Mouse (Mus musculus) stomach, embryonic 14.5 days (tissue): ENCODE data around the gene Mbd6. TPM values are rescaled to one million over a fixed set of nuclear protein-coding genes. Genes with fewer than 3 reads are reported as not detected.
A peak's percentile ranks its signal among the peaks of the same experiment; 100 is the strongest.

Source experiments
- ATAC-seq: fragments of 200-750 bp; cut with Nextera tagmentation; 2 replicates; pipeline ENCODE4 v1.8.0; 2017; ENCODE audit warnings: low read depth, moderate TSS enrichment; ENCODE audit not compliant: insufficient number of reproducible peaks, insufficient read depth, low FRiP score
- H3K27ac ChIP-seq: fragments of 300-500 bp; sonication (generic); 2 replicates; pipeline ENCODE4 v1.5.1; 2014; ENCODE audit warnings: mild to moderate bottlenecking, low read length, moderate library complexity, mixed read lengths
- H3K27me3 ChIP-seq: fragments of 300-500 bp; sonication (generic); 2 replicates; pipeline ENCODE4 v1.6.1; 2014; ENCODE audit warnings: low read length, control low read depth, mixed read lengths; ENCODE audit not compliant: control insufficient read depth, insufficient read depth
- H3K36me3 ChIP-seq: fragments of 300-500 bp; sonication (generic); 2 replicates; pipeline ENCODE4 v1.6.1; 2014; ENCODE audit warnings: mild to moderate bottlenecking, control low read depth, low read length, moderate library complexity, mixed read lengths; ENCODE audit not compliant: control insufficient read depth, insufficient read depth
- H3K4me1 ChIP-seq: fragments of 300-500 bp; sonication (generic); 2 replicates; pipeline ENCODE4 v1.6.1; 2014; ENCODE audit warnings: low read length, control low read depth, mixed read lengths; ENCODE audit not compliant: control insufficient read depth, insufficient read depth
- H3K4me2 ChIP-seq: fragments of 300-500 bp; sonication (generic); replicated peaks from 2 replicates; pipeline ENCODE4 v1.6.1; 2014; ENCODE audit warnings: low read depth, low read length, control low read depth
- H3K4me3 ChIP-seq: fragments of 300-500 bp; sonication (generic); 2 replicates; pipeline ENCODE4 v1.5.1; 2014; ENCODE audit warnings: low read depth, low read length, control low read depth
- H3K9ac ChIP-seq: fragments of 300-500 bp; sonication (generic); replicated peaks from 2 replicates; pipeline ENCODE4 v1.6.1; 2014; ENCODE audit warnings: low read depth, mild to moderate bottlenecking, control low read depth, low read length, moderate library complexity, mixed read lengths
- H3K9me3 ChIP-seq: fragments of 300-500 bp; sonication (generic); 2 replicates; pipeline ENCODE4 v1.6.1; 2016; ENCODE audit warnings: low read depth, low read length, control low read depth; ENCODE audit not compliant: control insufficient read depth
- WGBS: fragments of 180-500 bp; shearing (Covaris S2); extraction: QIAGEN DNeasy Blood & Tissue Kit; methylation state at CpG from one replicate; pipeline ENCODE4 v1.1.7; 2014; 5-methylcytosine and 5-hydroxymethylcytosine counted together
- polyA plus RNA-seq: library from polyadenylated mRNA; unstranded; fragments of >200 nt; fragmentation: Nextera tagmentation; extraction: Ambion mirVana; gene quantifications from 2 replicates; pipeline ENCODE4 v1.2.1, GENCODE M21; 2014

The Mbd6 gene
- polyA plus RNA-seq, 1 experiment from 2014 or later: 22.2 TPM

- no peak for ATAC-seq
- no peak overlapping the region for H3K4me3 ChIP-seq
- H3K27me3 ChIP-seq: no peaks in the 10 kb centered on the region
- peaks cover 18% of the 10 kb centered on the region for H3K4me1 ChIP-seq
- no peak overlapping the region for H3K4me2 ChIP-seq
- 88% methylated on average over 10 of the region's 10 CpGs for WGBS
- no peak overlapping the region for H3K27ac ChIP-seq
- peaks cover 60% of the 10 kb centered on the region for H3K36me3 ChIP-seq
- no peaks in the 10 kb centered on the region for H3K9me3 ChIP-seq
- H3K9ac ChIP-seq: no peak overlapping the region
These were observed 6.2 kb upstream of the Mbd6 start for GRCm38 (mm10) chr10:127294895-127295510.

GRCm38 (mm10) chr10:127293590-127294113, 4.8 kb upstream of the Mbd6 start:
- H3K4me3 ChIP-seq: no peak overlapping the region
- 88% methylated on average over 3 of the region's 3 CpGs for WGBS
- H3K4me2 ChIP-seq: no peak overlapping the region
- ATAC-seq: no peak
- H3K27me3 ChIP-seq: no peaks in the 10 kb centered on the region
- no peaks in the 10 kb centered on the region for H3K9me3 ChIP-seq
- H3K9ac ChIP-seq: no peak overlapping the region
- no peak overlapping the region for H3K27ac ChIP-seq
- H3K4me1 ChIP-seq: peaks cover 25% of the 10 kb centered on the region
- peaks cover 47% of the 10 kb centered on the region for H3K36me3 ChIP-seq

GRCm38 (mm10) chr10:127292987-127293538, 4.2 kb upstream of the Mbd6 start:
- no peak overlapping the region for H3K4me2 ChIP-seq
- ATAC-seq: no peak

GRCm38 (mm10) chr10:127291881-127292638, 3.2 kb upstream of the Mbd6 start:
- Histone ChIP-seq H3K4me3 (peak overlapping the region; percentile 64), H3K4me1 (peaks cover 34% of the 10 kb centered on the region), H3K27me3 (no peaks in the 10 kb centered on the region), H3K9ac (peak overlapping the region; percentile 50), H3K9me3 (no peaks in the 10 kb centered on the region), H3K27ac (peak overlapping the region; percentile 90; the same call in 1 of the 2 replicates), H3K4me2 (peak overlapping the region; percentile 83), H3K36me3 (peaks cover 37% of the 10 kb centered on the region)
- 23% methylated on average over 5 of the region's 5 CpGs for WGBS
- ATAC-seq: no peak

More at GRCm38 (mm10) chr10:127292987-127293538, 4.2 kb upstream of the Mbd6 start:
- Histone ChIP-seq H3K27ac (no peak overlapping the region), H3K4me3 (no peak overlapping the region), H3K9me3 (no peaks in the 10 kb centered on the region), H3K9ac (no peak overlapping the region), H3K4me1 (peaks cover 25% of the 10 kb centered on the region), H3K36me3 (peaks cover 43% of the 10 kb centered on the region), H3K27me3 (no peaks in the 10 kb centered on the region)
- WGBS: 78% methylated on average over 6 of the region's 6 CpGs

- Histone ChIP-seq H3K4me2 (peak overlapping the region; percentile 83), H3K9me3 (no peaks in the 10 kb centered on the region), H3K4me1 (peaks cover 42% of the 10 kb centered on the region), H3K9ac (peak overlapping the region; percentile 50), H3K27ac (peak overlapping the region; percentile 90), H3K27me3 (no peaks in the 10 kb centered on the region), H3K4me3 (peak overlapping the region; percentile 64), H3K36me3 (peaks cover 41% of the 10 kb centered on the region)
- WGBS: 3% methylated on average over 19 of the region's 19 CpGs
- peak; percentile 30; the same call in 1 of the 2 replicates for ATAC-seq
These were observed 2.4 kb upstream of the Mbd6 start for GRCm38 (mm10) chr10:127290930-127291880.

- peak overlapping the region; percentile 64 for H3K4me3 ChIP-seq
- peaks cover 41% of the 10 kb centered on the region for H3K36me3 ChIP-seq
- WGBS: under 1% methylated on average over 41 of the region's 47 CpGs
- H3K27me3 ChIP-seq: no peaks in the 10 kb centered on the region
- H3K9me3 ChIP-seq: no peaks in the 10 kb centered on the region
- H3K4me2 ChIP-seq: peak overlapping the region; percentile 96
- peak overlapping the region; percentile 50 for H3K9ac ChIP-seq
- peak; percentile 92 for ATAC-seq
- H3K27ac ChIP-seq: peak overlapping the region; percentile 98
- peaks cover 48% of the 10 kb centered on the region for H3K4me1 ChIP-seq
These were observed 1.6 kb upstream of the Mbd6 start for GRCm38 (mm10) chr10:127290307-127290929.

GRCm38 (mm10) chr10:127289573-127290191, 864 bp upstream of the Mbd6 start:
- Histone ChIP-seq H3K9ac (peak overlapping the region; percentile 54), H3K27me3 (no peaks in the 10 kb centered on the region), H3K4me1 (peaks cover 49% of the 10 kb centered on the region), H3K36me3 (peaks cover 41% of the 10 kb centered on the region), H3K9me3 (no peaks in the 10 kb centered on the region), H3K4me3 (peak overlapping the region; percentile 64), H3K4me2 (peak overlapping the region; percentile 96), H3K27ac (peak overlapping the region; percentile 98)
- ATAC-seq: peak; percentile 11; the same call in 1 of the 2 replicates
- WGBS: under 1% methylated on average over 15 of the region's 15 CpGs
